Mouse (Mus musculus): ENCODE results near the gene Rai14. TPM values are rescaled to one million over a fixed set of nuclear protein-coding genes. Genes with fewer than 3 reads are reported as not detected.
A peak's percentile ranks its signal among the peaks of the same experiment; 100 is the strongest.

Rai14 gene
- polyA plus RNA-seq, 1 experiment: 27.4 TPM

DNA sequence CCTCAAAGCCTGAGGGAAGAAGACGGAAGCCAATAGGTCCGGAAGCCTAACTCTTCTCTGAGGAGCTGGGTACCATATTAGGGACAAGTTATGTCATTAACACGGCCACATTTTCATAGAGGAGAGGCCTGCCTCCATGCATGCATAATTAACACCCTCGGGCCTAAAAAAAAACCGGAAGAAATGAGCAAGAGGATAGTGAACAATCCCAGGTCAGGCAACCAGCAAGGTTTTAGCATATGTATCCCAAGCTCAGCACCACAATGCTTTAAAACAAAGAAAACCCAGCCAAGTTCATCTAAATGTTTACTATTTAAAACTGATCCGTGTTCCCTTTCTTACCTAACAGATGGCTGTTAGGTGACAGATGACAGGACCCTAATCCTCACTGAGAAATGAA lies 3.2 kb downstream of the Rai14 start:
- Histone ChIP-seq H3K79me2 (ENCODE audit: control insufficient read depth, insufficient read depth) (peaks cover 77% of the 10 kb centered on the region), H3ac (ENCODE audit: control insufficient read depth, insufficient read length) (no peak overlapping the region), H3K4me2 (ENCODE audit: low read depth) (peak overlapping the region; percentile 87), H3K27me3 (ENCODE audit: control insufficient read depth, insufficient read depth, insufficient read length) (no peaks in the 10 kb centered on the region), H3K36me3 (ENCODE audit: control insufficient read depth, insufficient read depth) (peaks cover 6% of the 10 kb centered on the region), H3K4me3 (no peak overlapping the region)
- TF ChIP-seq CEBPB (IDR thresholded peaks at IDR 0.05; ENCODE audit: insufficient read depth, poor library complexity, severe bottlenecking) (no peak), REST (IDR thresholded peaks at IDR 0.05; ENCODE audit: insufficient read depth, insufficient read length) (no peak), USF1 (IDR thresholded peaks at IDR 0.05; ENCODE audit: low read depth) (no peak), POLR2A (IDR thresholded peaks at IDR 0.05; ENCODE audit: insufficient read length, low read depth) (no peak), POLR2AphosphoS2 (IDR thresholded peaks at IDR 0.05; ENCODE audit: insufficient read length, low read depth) (no peak), E2F4 (IDR thresholded peaks at IDR 0.05; ENCODE audit: insufficient read depth) (no peak), TCF12 (IDR thresholded peaks at IDR 0.05; ENCODE audit: insufficient read depth, poor library complexity, severe bottlenecking) (no peak), MAX (IDR thresholded peaks at IDR 0.05; ENCODE audit: low read depth) (no peak), TCF3 (IDR thresholded peaks at IDR 0.05; ENCODE audit: insufficient read length, low read depth) (no peak), MYOG (IDR thresholded peaks at IDR 0.05; ENCODE audit: control insufficient read depth in 1 of 3, insufficient read depth in 1 of 3, insufficient read length in 2 of 3, low read depth in 2 of 3) (no peak), SRF (IDR thresholded peaks at IDR 0.05; ENCODE audit: control insufficient read depth, insufficient read length, low read depth) (no peak)

- Histone ChIP-seq H3K36me3 (ENCODE audit: control insufficient read depth, insufficient read depth) (peaks cover 6% of the 10 kb centered on the region), H3K4me3 (no peak overlapping the region), H3K79me2 (ENCODE audit: control insufficient read depth, insufficient read depth) (peaks cover 97% of the 10 kb centered on the region), H3ac (ENCODE audit: control insufficient read depth, insufficient read length) (no peak overlapping the region), H3K4me2 (ENCODE audit: low read depth) (peak overlapping the region; percentile 1), H3K27me3 (ENCODE audit: control insufficient read depth, insufficient read depth, insufficient read length) (no peaks in the 10 kb centered on the region)
- TF ChIP-seq MYOD1 (IDR thresholded peaks at IDR 0.05; ENCODE audit: control insufficient read depth in 1 of 3, insufficient read length in 2 of 3, low read depth in 2 of 3): peak in 2 of 3 experiments; percentile 89 to 93
- TF ChIP-seq E2F4 (IDR thresholded peaks at IDR 0.05; ENCODE audit: insufficient read depth): no peak
- TF ChIP-seq SRF (IDR thresholded peaks at IDR 0.05; ENCODE audit: control insufficient read depth, insufficient read length, low read depth): no peak
- TF ChIP-seq REST (IDR thresholded peaks at IDR 0.05; ENCODE audit: insufficient read depth, insufficient read length): no peak
- no peak for TF ChIP-seq POLR2A (IDR thresholded peaks at IDR 0.05; ENCODE audit: insufficient read length, low read depth)
- no peak for TF ChIP-seq CEBPB (IDR thresholded peaks at IDR 0.05; ENCODE audit: insufficient read depth, poor library complexity, severe bottlenecking)
- peak in 2 of 3 experiments; percentile 17 to 65 for TF ChIP-seq MYOG (IDR thresholded peaks at IDR 0.05; ENCODE audit: control insufficient read depth in 1 of 3, insufficient read depth in 1 of 3, insufficient read length in 2 of 3, low read depth in 2 of 3)
- no peak for TF ChIP-seq TCF3 (IDR thresholded peaks at IDR 0.05; ENCODE audit: insufficient read length, low read depth)
- TF ChIP-seq USF1 (IDR thresholded peaks at IDR 0.05; ENCODE audit: low read depth): no peak
- no peak for TF ChIP-seq MAX (IDR thresholded peaks at IDR 0.05; ENCODE audit: low read depth)
- no peak for TF ChIP-seq TCF12 (IDR thresholded peaks at IDR 0.05; ENCODE audit: insufficient read depth, poor library complexity, severe bottlenecking)
- no peak for TF ChIP-seq POLR2AphosphoS2 (IDR thresholded peaks at IDR 0.05; ENCODE audit: insufficient read length, low read depth)
These were observed 5.7 kb downstream of the Rai14 start for GRCm38 (mm10) chr15:10708591-10709272.

DNA sequence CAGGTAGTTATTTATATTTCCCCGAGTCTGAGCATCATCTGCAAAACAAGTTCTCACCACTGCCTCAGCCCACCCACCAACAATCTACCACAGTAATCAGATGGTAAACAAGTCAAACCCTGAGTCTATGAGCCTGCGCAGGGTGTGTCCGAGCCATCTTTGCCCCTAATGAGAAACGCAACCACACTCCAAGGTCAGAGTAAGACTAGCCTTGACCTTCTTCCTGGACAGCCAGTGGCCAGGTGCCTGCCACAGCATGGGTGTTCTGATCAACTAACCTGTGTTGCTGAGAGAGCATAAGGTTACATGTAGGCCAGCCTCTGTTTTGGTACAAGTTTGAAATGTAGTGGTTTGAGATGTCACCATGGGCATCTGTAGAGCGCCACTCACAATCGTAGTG lies 7.3 kb downstream of the Rai14 start:
- H3K79me2 ChIP-seq (ENCODE audit: control insufficient read depth, insufficient read depth): peaks cover 97% of the 10 kb centered on the region
- peaks cover 10% of the 10 kb centered on the region for H3K36me3 ChIP-seq (ENCODE audit: control insufficient read depth, insufficient read depth)
- TF ChIP-seq SRF (IDR thresholded peaks at IDR 0.05; ENCODE audit: control insufficient read depth, insufficient read length, low read depth) (no peak), REST (IDR thresholded peaks at IDR 0.05; ENCODE audit: insufficient read depth, insufficient read length) (no peak), POLR2A (IDR thresholded peaks at IDR 0.05; ENCODE audit: insufficient read length, low read depth) (no peak), TCF3 (IDR thresholded peaks at IDR 0.05; ENCODE audit: insufficient read length, low read depth) (no peak), TCF12 (IDR thresholded peaks at IDR 0.05; ENCODE audit: insufficient read depth, poor library complexity, severe bottlenecking) (no peak), E2F4 (IDR thresholded peaks at IDR 0.05; ENCODE audit: insufficient read depth) (no peak), MYOG (IDR thresholded peaks at IDR 0.05; ENCODE audit: control insufficient read depth in 1 of 3, insufficient read depth in 1 of 3, insufficient read length in 2 of 3, low read depth in 2 of 3) (no peak), POLR2AphosphoS2 (IDR thresholded peaks at IDR 0.05; ENCODE audit: insufficient read length, low read depth) (no peak), MYOD1 (IDR thresholded peaks at IDR 0.05; ENCODE audit: control insufficient read depth in 1 of 3, insufficient read length in 2 of 3, low read depth in 2 of 3) (no peak), MAX (IDR thresholded peaks at IDR 0.05; ENCODE audit: low read depth) (no peak), USF1 (IDR thresholded peaks at IDR 0.05; ENCODE audit: low read depth) (no peak), CEBPB (IDR thresholded peaks at IDR 0.05; ENCODE audit: insufficient read depth, poor library complexity, severe bottlenecking) (no peak)
- no peak overlapping the region for H3K4me3 ChIP-seq
- no peak overlapping the region for H3K4me2 ChIP-seq (ENCODE audit: low read depth)
- no peak overlapping the region for H3ac ChIP-seq (ENCODE audit: control insufficient read depth, insufficient read length)
- no peaks in the 10 kb centered on the region for H3K27me3 ChIP-seq (ENCODE audit: control insufficient read depth, insufficient read depth, insufficient read length)

GRCm38 (mm10) chr15:10706414-10706813 lies 8.0 kb downstream of the Rai14 start:
- H3K79me2 ChIP-seq (ENCODE audit: control insufficient read depth, insufficient read depth): peaks cover 97% of the 10 kb centered on the region
- peaks cover 10% of the 10 kb centered on the region for H3K36me3 ChIP-seq (ENCODE audit: control insufficient read depth, insufficient read depth)

More at GRCm38 (mm10) chr15:10706414-10706813, 8.0 kb downstream of the Rai14 start:
- Histone ChIP-seq H3ac (ENCODE audit: control insufficient read depth, insufficient read length) (no peak overlapping the region), H3K4me2 (ENCODE audit: low read depth) (no peak overlapping the region), H3K27me3 (ENCODE audit: control insufficient read depth, insufficient read depth, insufficient read length) (no peaks in the 10 kb centered on the region), H3K4me3 (no peak overlapping the region)
- no peak for TF ChIP-seq SRF (IDR thresholded peaks at IDR 0.05; ENCODE audit: control insufficient read depth, insufficient read length, low read depth)
- TF ChIP-seq USF1 (IDR thresholded peaks at IDR 0.05; ENCODE audit: low read depth): no peak
- no peak for TF ChIP-seq E2F4 (IDR thresholded peaks at IDR 0.05; ENCODE audit: insufficient read depth)
- TF ChIP-seq CEBPB (IDR thresholded peaks at IDR 0.05; ENCODE audit: insufficient read depth, poor library complexity, severe bottlenecking): no peak
- no peak for TF ChIP-seq POLR2A (IDR thresholded peaks at IDR 0.05; ENCODE audit: insufficient read length, low read depth)
- TF ChIP-seq MYOG (IDR thresholded peaks at IDR 0.05; ENCODE audit: control insufficient read depth in 1 of 3, insufficient read depth in 1 of 3, insufficient read length in 2 of 3, low read depth in 2 of 3): no peak
- TF ChIP-seq POLR2AphosphoS2 (IDR thresholded peaks at IDR 0.05; ENCODE audit: insufficient read length, low read depth): no peak
- no peak for TF ChIP-seq TCF12 (IDR thresholded peaks at IDR 0.05; ENCODE audit: insufficient read depth, poor library complexity, severe bottlenecking)
- no peak for TF ChIP-seq TCF3 (IDR thresholded peaks at IDR 0.05; ENCODE audit: insufficient read length, low read depth)
- TF ChIP-seq MYOD1 (IDR thresholded peaks at IDR 0.05; ENCODE audit: control insufficient read depth in 1 of 3, insufficient read length in 2 of 3, low read depth in 2 of 3): no peak
- TF ChIP-seq REST (IDR thresholded peaks at IDR 0.05; ENCODE audit: insufficient read depth, insufficient read length): no peak
- no peak for TF ChIP-seq MAX (IDR thresholded peaks at IDR 0.05; ENCODE audit: low read depth)
